Mouse (Mus musculus) liver, adult 2 months (tissue): ENCODE results near the gene Reep3.

ENCODE experiments used
- CTCF ChIP-seq: fragments of 200-500 bp; IDR thresholded peaks from 2 replicates; pipeline ENCODE4 v1.5.1; 2011; ENCODE audit warnings: low read depth, low read length, control low read depth
- POLR2A ChIP-seq: fragments of 200-500 bp; IDR thresholded peaks from 2 replicates; pipeline ENCODE4 v1.6.1; 2011; ENCODE audit warnings: low read length, control low read depth; ENCODE audit not compliant: insufficient read depth; ENCODE audit errors: extremely low read depth

DNA sequence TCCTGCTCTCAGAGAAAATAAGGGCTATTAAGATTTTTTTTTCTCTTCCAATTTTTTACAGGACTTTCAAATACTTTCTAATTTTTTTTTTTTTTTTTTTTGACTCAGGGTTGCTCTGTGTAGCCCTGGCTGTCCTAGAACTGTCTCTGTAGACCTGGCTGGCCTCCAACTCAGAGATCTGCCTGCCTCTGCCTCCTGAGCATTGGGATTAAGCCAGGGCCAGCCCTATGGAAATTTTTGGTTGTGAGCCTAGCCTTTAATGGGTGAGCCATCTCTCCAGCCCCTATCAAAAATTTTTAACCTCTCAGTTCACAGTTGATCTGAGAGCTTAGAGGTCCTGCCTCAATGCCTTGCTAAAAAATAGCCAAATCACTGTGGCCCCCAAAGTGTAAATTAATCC, 39.5 kb downstream of the Reep3 start:
- no peak for TF ChIP-seq CTCF
- TF ChIP-seq POLR2A = no peak
